Mouse (Mus musculus) liver, embryonic 16.5 days (tissue): ENCODE results near the gene Fcgr4. TPM values are rescaled to one million over a fixed set of nuclear protein-coding genes. Genes with fewer than 3 reads are reported as not detected.
"Not testable (repeated sequence)": the region's sequence is repeated elsewhere in the genome, so short reads cannot be mapped to it uniquely, and the experiment has no call there.

Source experiments
- ATAC-seq: fragments of 200-750 bp; cut with Nextera tagmentation; 2 replicates; pipeline ENCODE4 v1.8.0; 2017; ENCODE audit warnings: low read depth, mild to moderate bottlenecking, moderate number of reproducible peaks, moderate library complexity
- H3K27ac ChIP-seq: fragments of 300-500 bp; sonication (generic); 2 replicates; pipeline ENCODE4 v1.5.1; 2014; ENCODE audit warnings: mild to moderate bottlenecking, low read length
- H3K27me3 ChIP-seq: fragments of 300-500 bp; sonication (generic); 2 replicates; pipeline ENCODE4 v1.6.1; 2014; ENCODE audit warnings: low read depth, low read length, mixed read lengths; ENCODE audit not compliant: control insufficient read depth, insufficient read depth
- H3K36me3 ChIP-seq: fragments of 300-500 bp; sonication (generic); 2 replicates; pipeline ENCODE4 v1.6.1; 2014; ENCODE audit warnings: mild to moderate bottlenecking; ENCODE audit not compliant: control insufficient read depth, insufficient read depth
- H3K4me1 ChIP-seq: fragments of 300-500 bp; sonication (generic); 2 replicates; pipeline ENCODE4 v1.6.1; 2014; ENCODE audit warnings: low read depth, low read length, mixed read lengths; ENCODE audit not compliant: control insufficient read depth
- H3K4me2 ChIP-seq: fragments of 300-500 bp; sonication (generic); 2 replicates; pipeline ENCODE4 v1.6.1; 2014; ENCODE audit warnings: low read depth, low read length, mixed read lengths
- H3K4me3 ChIP-seq: fragments of 300-500 bp; sonication (generic); 2 replicates; pipeline ENCODE4 v1.5.1; 2014; ENCODE audit warnings: low read depth, mild to moderate bottlenecking, low read length
- H3K9ac ChIP-seq: fragments of 300-500 bp; sonication (generic); 2 replicates; pipeline ENCODE4 v1.6.1; 2014; ENCODE audit warnings: low read depth, low read length
- H3K9me3 ChIP-seq: fragments of 300-500 bp; sonication (generic); replicated peaks from 2 replicates; pipeline ENCODE4 v1.6.1; 2016; ENCODE audit warnings: low read length; ENCODE audit not compliant: control insufficient read depth
- WGBS: fragments of 180-500 bp; shearing (Covaris S2); extraction: QIAGEN DNeasy Blood & Tissue Kit; methylation state at CpG from one replicate; pipeline ENCODE4 v1.1.7; 2014; ENCODE audit not compliant: insufficient replicate concordance; 5-methylcytosine and 5-hydroxymethylcytosine counted together
- polyA plus RNA-seq: library from polyadenylated mRNA; unstranded; fragments of >200 nt; fragmentation: Nextera tagmentation; extraction: Ambion mirVana; gene quantifications from 2 replicates; pipeline ENCODE4 v1.2.1, GENCODE M21; 2015

Gene Fcgr4
- polyA plus RNA-seq, 1 experiment from 2014 or later, result 4.3 TPM

DNA sequence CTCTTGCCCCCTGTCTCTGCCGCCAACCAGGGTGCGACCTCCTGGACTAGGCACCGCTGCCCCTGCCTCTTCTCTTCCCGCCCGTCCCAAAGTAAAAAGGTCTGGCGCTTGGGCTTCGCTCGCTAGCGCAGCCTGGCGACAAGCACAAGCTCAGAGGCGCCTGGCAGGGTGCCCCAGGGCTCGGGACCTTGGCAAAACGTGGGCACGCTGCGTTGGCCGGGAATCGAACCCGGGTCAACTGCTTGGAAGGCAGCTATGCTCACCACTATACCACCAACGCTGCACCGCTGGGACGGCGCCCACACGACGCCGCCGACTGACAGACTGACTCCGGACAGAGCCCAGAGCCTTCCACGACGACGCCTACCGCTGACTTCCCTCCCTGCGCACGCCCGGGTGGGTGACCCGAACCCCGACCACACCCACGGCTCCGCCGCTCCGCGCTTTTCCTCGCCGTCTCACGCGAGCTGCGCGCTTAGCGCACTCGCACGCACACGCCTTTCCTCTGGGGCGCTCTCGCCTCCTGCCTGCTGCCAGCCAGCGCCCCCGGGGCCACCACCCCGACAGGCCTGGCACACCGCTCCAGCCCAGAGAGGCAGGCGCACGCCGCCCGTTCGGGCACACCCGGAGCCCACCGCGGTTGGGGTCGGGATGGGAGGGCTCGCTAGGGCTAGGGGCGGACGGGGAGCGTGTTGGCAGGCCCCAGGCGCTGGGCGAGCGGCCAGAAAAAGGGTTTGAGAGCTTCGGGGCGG is 45.9 kb downstream of the Fcgr4 start, which contains the start of gene Fcgr3:
Gene Fcgr3 (minus strand): TSS at position 445 of the 752 bp plus-strand sequence.
- WGBS, result under 1% methylated on average over 40 of the region's 75 CpGs
- not testable (repeated sequence) for H3K36me3 ChIP-seq, H3K9ac ChIP-seq, H3K27ac ChIP-seq, H3K9me3 ChIP-seq
- peaks cover 20% of the 10 kb centered on the region for H3K27me3 ChIP-seq
- H3K4me3 ChIP-seq, result peak within 1 kb of the TSS; percentile 45
- ATAC-seq, result peak; percentile 59
- peak within 1 kb of the TSS; percentile 59 for H3K4me2 ChIP-seq
- H3K4me1 ChIP-seq, result peaks cover 12% of the 10 kb centered on the region

DNA sequence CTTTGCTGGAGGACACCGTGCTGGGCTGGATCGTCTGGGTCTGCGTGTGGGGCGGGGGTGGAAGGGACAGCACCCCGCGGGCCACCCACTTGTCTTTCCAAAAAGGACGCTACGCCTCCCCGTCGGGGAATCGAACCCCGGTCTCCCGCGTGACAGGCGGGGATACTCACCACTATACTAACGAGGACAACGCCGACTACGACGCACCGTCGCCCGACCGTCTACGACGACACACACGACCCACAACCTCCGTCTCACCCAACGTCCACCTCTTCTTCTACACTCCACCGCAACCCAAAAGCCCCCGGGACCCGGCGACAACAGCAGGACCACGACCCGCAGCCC is 46.5 kb downstream of the Fcgr4 start:
- Histone ChIP-seq H3K4me3 (peak overlapping the region; percentile 35; the same call in 1 of the 2 replicates), H3K4me1 (peaks cover 10% of the 10 kb centered on the region), H3K4me2 (peak overlapping the region; percentile 48), H3K27me3 (peaks cover 24% of the 10 kb centered on the region)
- not testable (repeated sequence) for H3K9ac ChIP-seq, H3K36me3 ChIP-seq, H3K9me3 ChIP-seq, H3K27ac ChIP-seq
- under 1% methylated on average over 17 of the region's 35 CpGs for WGBS
- ATAC-seq, result peak; percentile 44

DNA sequence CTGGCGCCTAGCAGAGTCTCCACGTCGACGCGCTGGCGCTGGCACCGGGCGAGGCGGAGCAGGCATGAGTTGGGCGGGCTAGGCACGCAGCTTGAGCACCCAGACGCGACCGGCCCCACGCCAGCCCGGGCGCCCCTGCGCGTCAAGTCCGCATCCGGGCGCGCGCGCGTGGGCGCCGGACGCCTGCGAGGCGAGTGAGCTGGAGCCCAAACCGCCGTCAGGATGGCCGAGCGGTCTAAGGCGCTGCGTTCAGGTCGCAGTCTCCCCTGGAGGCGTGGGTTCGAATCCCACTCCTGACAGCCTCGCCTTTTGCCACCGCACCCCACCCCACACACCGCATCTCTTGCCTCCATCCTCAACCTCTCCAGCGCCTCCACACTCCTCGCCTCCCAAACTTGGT is 47.0 kb downstream of the Fcgr4 start:
- H3K27ac ChIP-seq, H3K9ac ChIP-seq, H3K36me3 ChIP-seq, H3K9me3 ChIP-seq, ATAC-seq, H3K4me1 ChIP-seq: not testable (repeated sequence)
- Histone ChIP-seq H3K4me3 (peak overlapping the region; percentile 38; the same call in 1 of the 2 replicates), H3K27me3 (peaks cover 24% of the 10 kb centered on the region), H3K4me2 (peak overlapping the region; percentile 41)
- WGBS, result 3% methylated on average over 26 of the region's 45 CpGs

DNA sequence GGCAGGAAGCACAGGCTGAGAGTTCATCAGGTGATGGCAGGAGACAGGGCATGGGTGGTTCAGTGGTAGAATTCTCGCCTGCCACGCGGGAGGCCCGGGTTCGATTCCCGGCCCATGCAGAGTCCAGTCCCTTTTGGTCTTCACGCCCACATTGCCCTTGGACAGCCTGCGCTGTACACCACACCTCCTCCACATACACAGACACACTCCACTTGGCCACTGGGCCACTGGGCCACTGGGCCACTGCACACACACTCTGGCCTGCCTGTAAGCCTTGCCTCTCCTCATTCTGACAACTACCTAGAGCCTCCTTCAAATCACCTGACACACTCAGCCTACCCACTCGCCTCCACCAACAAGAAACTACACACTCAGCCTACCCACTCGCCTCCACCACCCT is 47.9 kb downstream of the Fcgr4 start:
- not testable (repeated sequence) for H3K9ac ChIP-seq, H3K9me3 ChIP-seq, H3K4me1 ChIP-seq, H3K36me3 ChIP-seq, H3K4me3 ChIP-seq, H3K27ac ChIP-seq, H3K4me2 ChIP-seq
- ATAC-seq, result peak; percentile 63
- H3K27me3 ChIP-seq, result peaks cover 29% of the 10 kb centered on the region
- 17% methylated on average over 2 of the region's 10 CpGs for WGBS

DNA sequence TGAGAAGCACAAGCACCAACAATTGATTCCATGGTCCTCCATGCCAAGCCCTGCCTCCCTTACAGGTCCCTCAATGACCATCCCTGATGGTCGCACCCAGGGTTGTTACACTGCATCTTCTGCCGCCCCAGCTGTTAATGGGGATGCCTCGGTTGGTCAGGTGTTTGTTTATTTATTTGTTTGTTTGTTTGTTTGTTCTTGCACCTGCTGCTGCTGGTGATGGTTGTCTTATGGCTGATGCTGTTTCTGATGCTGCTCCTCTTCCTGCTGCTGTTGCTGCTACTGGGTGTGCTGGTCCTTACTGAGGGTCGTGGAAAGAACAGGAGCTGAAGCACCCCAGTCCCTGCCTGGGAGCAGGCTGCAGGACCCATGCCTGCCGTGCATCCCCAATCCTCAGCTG is 49.2 kb downstream of the Fcgr4 start:
- not testable (repeated sequence) for ATAC-seq, H3K36me3 ChIP-seq, H3K9ac ChIP-seq, H3K27ac ChIP-seq, H3K4me2 ChIP-seq, H3K4me1 ChIP-seq, H3K9me3 ChIP-seq, H3K4me3 ChIP-seq
- WGBS, result 42% methylated on average over 5 of the region's 5 CpGs
- H3K27me3 ChIP-seq, result peaks cover 29% of the 10 kb centered on the region

DNA sequence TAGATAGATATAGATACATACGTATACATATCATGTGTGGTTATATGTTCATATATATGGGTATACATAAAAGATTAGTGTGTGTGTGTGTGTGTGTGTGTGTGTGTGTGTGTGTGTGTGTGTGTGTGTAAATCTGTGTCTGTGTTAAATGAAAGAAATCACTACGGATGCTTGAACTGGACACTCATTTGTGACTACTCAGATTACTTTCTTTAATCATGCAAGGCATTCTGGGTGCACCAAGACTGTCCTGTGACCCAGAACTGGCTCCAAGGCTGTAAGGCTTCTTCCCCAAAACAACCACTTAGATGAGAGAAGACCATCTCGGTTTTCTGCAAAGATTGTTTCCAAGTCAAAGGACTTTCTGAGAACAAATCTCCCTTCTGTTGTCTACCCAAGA is 50.8 kb downstream of the Fcgr4 start:
- H3K9ac ChIP-seq, H3K9me3 ChIP-seq, H3K4me1 ChIP-seq, ATAC-seq, H3K4me3 ChIP-seq, H3K27ac ChIP-seq, H3K36me3 ChIP-seq, H3K4me2 ChIP-seq: not testable (repeated sequence)
- H3K27me3 ChIP-seq, result peaks cover 30% of the 10 kb centered on the region
- WGBS, result 52% methylated on average over 3 of the region's 3 CpGs

DNA sequence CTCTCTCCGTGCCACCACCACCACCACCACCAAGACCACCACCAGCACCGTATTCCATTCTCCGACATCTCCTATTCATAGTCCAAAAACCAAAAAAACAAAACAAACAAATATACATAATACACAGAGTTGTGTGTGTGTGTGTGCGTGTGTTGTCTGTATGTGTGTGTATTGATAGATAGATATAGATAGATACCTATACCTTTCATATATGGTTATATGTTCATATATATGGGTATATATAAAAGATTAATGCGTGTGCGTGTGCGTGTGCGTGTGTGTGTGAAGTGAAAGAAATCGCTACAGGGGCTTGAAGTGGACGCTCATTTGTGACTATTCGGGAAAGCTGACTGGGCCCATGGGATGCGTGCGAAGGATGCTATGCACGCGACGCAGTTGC is 52.2 kb downstream of the Fcgr4 start:
- ATAC-seq, H3K9ac ChIP-seq, H3K4me2 ChIP-seq, H3K9me3 ChIP-seq, H3K36me3 ChIP-seq, H3K4me3 ChIP-seq, H3K4me1 ChIP-seq, H3K27ac ChIP-seq: not testable (repeated sequence)
- peaks cover 26% of the 10 kb centered on the region for H3K27me3 ChIP-seq
- WGBS, result 21% methylated on average over 11 of the region's 16 CpGs

DNA sequence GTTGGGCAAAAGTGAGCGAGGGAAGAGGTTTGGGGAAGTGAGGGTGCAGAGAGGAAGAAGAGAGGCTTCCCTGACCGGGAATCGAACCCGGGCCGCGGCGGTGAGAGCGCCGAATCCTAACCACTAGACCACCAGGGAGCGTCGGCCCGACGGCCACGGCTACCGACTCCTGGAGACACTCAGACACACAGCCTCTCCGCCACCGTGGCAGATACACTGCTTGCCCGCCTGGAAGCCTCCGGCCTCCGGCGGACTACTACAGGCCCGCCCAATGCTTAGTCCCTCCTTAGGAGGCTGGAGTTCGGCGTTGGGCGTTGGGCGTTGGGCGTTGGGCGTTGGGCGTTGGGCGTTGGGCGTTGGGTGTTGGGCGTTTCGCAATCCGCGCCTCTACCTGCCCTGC is 53.0 kb downstream of the Fcgr4 start:
- not testable (repeated sequence) for H3K4me3 ChIP-seq, H3K4me2 ChIP-seq, H3K9me3 ChIP-seq, H3K4me1 ChIP-seq, H3K36me3 ChIP-seq, H3K9ac ChIP-seq, H3K27ac ChIP-seq
- H3K27me3 ChIP-seq, result peaks cover 25% of the 10 kb centered on the region
- WGBS, result no CpG with 5 or more reads among the region's 35 CpGs
- peak; percentile 69 for ATAC-seq

DNA sequence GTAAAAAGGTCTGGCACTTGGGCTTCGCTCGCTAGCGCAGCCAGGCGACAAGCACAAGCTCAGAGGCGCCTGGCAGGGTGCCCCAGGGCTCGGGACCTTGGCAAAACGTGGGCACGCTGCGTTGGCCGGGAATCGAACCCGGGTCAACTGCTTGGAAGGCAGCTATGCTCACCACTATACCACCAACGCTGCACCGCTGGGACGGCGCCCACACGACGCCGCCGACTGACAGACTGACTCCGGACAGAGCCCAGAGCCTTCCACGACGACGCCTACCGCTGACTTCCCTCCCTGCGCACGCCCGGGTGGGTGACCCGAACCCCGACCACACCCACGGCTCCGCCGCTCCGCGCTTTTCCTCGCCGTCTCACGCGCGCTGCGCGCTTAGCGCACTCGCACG is 53.5 kb downstream of the Fcgr4 start:
- ATAC-seq, result peak; percentile 62
- peaks cover 28% of the 10 kb centered on the region for H3K27me3 ChIP-seq
- not testable (repeated sequence) for H3K9me3 ChIP-seq, H3K4me1 ChIP-seq, H3K36me3 ChIP-seq, H3K4me3 ChIP-seq, H3K4me2 ChIP-seq, H3K27ac ChIP-seq, H3K9ac ChIP-seq
- no CpG with 5 or more reads among the region's 45 CpGs for WGBS
